Mouse (Mus musculus) retina, embryonic 14.5 days (tissue): ENCODE data around the gene Tjp2.

Experiments used
- DNase-seq: peaks from one replicate; pipeline ENCODE4 v3.0.0-alpha.2; 2015; ENCODE audit warnings: low spot score

Tjp2 gene

GRCm38 (mm10) chr19:24176692-24177091 lies 48.1 kb downstream of the Tjp2 start:
- no peak for DNase-seq

- no peak for DNase-seq
Observed at GRCm38 (mm10) chr19:24174896-24175295, 49.9 kb downstream of the Tjp2 start.

DNA sequence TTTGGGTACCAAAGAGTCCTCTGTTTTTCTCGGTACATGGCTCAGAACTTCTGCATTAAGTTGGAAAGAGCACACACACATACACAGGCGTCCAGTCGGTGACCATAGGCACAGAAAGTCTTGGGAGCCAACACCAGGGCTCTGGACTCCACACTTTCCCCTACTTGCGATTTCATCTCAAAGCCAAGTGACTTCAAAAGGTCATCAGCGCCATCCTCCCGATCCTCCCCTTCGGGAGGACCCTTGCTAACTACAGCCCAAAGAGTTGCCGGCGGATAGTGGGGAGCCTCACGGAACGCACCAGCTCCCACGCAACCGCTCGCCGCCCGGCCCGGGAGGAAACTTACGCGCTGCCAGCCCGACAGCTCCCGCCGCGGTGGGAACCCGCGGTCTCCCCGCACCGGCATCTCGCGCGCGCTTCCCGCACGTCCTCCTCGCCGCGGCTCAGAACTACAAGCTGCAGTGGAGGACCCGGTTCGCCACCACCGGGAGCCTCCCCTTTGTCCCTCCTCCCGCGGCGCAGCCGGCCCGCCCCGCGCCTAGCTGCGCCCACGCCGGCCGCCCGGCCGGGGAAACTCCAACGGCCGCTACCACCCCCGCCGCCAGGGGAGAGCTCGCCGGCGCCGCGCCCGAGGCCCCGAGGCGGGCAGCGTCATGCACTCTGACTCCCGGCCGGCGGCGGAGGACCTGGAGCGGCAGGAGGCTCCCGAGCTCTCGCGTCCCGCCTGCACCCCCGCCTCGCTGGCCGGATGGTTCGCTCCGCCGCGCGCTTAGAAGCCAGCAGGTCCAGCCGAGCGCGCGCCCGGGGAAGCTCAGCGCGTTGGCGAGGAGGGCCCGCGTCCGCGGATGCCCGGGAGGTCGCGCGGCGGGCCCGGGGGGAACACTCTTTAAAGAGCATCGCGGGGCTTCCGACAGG lies 51.0 kb downstream of the Tjp2 start:
- DNase-seq, result peak; percentile 94

GRCm38 (mm10) chr19:24173020-24173419 lies 51.8 kb downstream of the Tjp2 start:
- no peak for DNase-seq

GRCm38 (mm10) chr19:24168531-24168930 lies 56.3 kb downstream of the Tjp2 start:
- no peak for DNase-seq

- DNase-seq, result peak; percentile 64
Observed at GRCm38 (mm10) chr19:24166516-24167091, 58.2 kb downstream of the Tjp2 start.

- no peak for DNase-seq
Observed at GRCm38 (mm10) chr19:24163974-24164373, 60.9 kb downstream of the Tjp2 start.

GRCm38 (mm10) chr19:24160460-24160859 lies 64.4 kb downstream of the Tjp2 start:
- DNase-seq, result peak; percentile 63

- no peak for DNase-seq
Observed at GRCm38 (mm10) chr19:24159751-24160150, 65.1 kb downstream of the Tjp2 start.

GRCm38 (mm10) chr19:24159334-24159733 lies 65.5 kb downstream of the Tjp2 start:
- no peak for DNase-seq

DNA sequence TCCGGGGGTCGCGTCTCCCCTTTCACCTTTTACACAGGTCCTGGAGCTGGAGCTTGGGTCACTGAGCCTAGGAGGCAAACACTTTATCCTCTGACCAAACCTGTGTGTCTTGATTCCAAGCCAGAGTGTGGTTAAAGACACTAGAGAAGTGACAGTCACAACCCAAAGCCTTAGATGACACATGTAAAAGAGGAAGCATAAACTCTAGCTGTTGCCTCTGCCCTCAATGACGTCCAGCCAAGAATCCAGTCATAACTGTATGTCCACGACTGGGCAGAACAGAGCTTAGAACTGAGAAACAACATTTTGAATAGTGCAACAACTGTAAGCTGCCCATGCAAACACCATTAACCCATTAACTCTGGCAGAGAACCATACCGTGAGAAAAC lies 68.8 kb downstream of the Tjp2 start:
- DNase-seq, result no peak

DNA sequence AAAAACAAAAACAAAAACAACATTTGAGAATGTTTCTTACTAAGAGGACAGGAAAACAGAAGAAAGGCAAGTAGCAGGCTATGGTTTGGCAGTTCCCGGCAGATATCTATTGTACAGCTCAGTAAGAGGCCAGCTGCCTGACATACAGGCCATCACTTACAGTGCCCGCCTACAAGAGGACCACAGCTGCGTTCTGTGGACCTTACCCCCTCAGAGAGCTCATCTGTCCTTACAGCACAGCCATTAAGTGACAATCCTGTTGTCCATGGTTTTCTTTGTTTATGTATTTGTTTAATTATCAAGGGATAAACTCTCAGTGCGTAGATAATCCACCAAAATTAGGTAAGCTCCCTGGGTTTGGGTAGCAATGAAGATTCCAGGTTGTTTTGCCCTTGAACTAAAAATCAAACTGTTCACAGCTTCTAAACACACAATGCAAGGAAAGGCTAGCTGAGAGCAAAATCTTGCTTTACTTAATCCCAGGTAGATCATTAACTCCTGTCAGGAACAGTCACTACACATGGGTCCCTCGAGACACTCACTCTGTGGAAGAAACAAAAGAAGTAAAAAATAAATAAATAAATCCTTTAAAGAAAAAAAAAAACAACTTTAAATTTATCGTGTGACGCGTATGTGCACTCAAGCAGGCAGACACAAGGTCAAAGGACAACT lies 69.3 kb downstream of the Tjp2 start:
- no peak for DNase-seq

- peak; percentile 85 for DNase-seq
Observed at GRCm38 (mm10) chr19:24153266-24154023, 71.4 kb downstream of the Tjp2 start.

DNA sequence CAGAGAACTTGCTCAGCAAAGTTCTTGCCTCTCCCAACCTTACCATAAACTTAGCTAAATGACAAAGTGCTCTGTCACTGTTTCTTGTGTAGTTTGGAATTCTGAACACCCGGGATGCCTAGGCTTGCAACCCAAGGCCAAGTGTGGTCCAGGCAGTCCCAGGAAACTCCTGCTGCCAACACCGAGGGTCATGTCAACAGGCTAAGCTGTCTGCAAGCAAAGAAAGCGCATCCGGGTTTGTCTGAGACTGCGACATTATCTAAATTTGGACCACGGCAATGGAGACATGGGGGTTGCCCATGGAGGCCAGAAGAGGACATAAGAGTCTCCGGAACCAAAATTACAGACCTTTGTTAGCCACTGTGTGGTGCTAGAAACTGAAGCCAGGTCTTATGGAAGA lies 80.8 kb downstream of the Tjp2 start:
- DNase-seq, result no peak

GRCm38 (mm10) chr19:24142621-24143061 lies 82.2 kb downstream of the Tjp2 start:
- no peak for DNase-seq

DNA sequence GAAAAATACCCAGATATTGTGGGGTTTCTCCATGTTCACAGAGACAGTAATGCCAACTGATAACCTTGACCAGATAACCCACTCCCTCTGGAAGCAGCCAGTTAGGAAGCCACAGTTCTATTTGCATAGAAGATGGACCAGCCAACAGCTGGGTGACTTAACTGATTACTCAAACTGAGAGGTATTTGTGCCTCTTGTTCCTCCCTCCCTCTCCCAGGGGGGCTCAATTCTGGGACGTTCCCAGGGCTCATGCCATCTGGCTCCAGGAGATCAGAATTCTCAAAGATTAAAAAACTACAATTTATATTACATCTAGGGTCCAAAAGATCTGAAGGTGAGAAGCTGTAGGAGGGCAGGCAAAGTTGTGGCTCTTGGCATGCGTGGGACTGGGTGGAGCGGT lies 84.5 kb downstream of the Tjp2 start:
- DNase-seq, result no peak

DNA sequence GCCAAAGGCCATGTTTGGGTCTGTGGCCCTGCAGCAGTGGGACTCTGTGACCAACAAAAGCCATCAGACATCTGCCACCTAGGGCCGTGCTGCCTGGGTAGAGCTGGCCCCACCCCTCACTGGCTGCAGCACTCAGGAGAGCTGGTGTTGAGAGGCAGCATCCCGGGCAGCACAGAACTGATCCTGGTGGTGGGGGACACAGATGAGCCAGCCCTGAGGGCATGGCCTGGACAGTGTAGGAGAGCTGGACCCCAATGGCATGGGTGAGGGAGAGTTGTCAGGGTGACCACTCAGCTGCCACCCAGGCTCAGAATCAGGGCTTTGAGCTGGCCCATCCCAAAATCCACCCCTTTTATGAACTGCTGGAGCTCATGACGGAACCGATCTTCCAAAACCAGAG lies 87.4 kb downstream of the Tjp2 start:
- DNase-seq, result no peak

DNA sequence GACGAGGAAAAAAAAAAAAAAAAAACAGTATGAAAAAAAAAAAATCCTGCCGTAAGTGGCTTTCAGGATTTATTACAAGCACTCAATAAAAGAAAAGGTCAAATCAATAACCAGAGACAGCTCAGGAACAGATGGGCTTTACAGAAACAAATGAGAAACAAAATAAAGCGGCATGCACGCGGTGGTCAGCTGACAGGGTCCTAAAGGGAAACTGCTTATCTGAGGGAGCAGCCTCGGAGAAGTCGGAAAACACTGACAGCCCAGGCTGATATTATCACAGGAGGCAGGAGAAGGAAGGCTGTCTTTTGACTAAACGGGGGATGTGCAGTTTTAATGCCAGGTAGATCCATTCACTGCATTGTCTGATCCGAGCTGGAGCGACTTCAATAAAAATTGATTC lies 89.8 kb downstream of the Tjp2 start:
- DNase-seq, result peak; percentile 45

DNA sequence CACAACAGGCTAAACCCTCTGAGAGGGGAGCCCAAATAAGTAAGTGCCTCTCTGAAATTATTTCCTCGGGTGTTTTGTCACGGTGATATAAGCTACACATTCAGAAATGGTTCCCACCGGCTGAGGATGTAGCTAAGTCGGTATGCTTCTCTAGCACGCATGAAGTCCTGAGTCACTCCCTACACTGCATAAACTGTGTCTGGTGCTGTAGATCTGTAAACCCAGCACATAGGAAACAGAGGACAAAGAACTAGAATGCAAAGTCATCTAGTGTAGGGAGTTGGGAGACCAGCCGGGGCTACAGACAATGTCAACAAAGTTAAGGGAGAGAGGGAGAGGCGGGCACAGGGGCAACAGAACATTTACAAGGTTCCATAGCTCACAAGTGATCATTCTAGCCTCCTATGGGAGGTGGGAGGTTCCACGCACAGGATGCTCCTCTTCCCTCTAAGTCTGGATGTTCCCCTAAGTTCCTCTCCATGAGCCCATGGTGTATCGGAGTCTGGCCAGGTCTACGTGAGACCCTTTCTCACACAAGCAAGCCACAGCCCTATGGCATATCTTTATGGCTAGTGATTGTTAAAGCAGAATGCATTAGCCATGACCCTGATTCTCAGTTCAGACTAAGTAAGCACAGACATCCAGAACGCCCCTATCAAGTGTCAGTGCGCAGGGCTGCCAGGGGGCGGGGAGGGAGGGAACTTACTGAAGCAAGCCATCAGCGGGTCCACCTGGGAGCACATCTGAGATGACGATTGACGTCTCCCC lies 90.5 kb downstream of the Tjp2 start:
- DNase-seq, result peak; percentile 9

GRCm38 (mm10) chr19:24123534-24124290 lies 101.1 kb downstream of the Tjp2 start:
- no peak for DNase-seq

DNA sequence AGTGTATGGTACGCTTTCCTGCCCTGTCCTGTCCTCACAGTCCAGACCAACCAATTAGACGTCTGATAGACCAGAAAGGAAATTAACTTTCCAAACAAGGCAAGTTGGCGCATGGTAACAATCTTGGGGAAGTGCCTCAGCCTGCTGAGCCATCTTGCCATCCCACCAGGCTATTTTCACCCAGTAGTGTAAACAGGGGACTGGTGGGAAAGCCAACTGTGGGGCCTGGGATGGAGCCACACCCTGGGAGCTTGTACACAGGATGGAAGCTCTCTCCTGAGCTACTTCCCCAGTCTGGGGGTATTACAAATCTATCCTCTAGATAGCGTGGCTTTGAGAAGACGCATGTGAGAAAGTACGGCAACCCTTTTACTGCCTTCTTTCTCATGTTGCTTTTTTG lies 101.7 kb downstream of the Tjp2 start:
- DNase-seq, result no peak
